Mouse (Mus musculus): ENCODE measurements around the gene Lmod2.

Lmod2 gene

GRCm38 (mm10) chr6:24597500-24597899 is at the start of gene Lmod2:
TSS of gene Lmod2 (plus strand) at chr6:24597762.
- DNase-seq (ENCODE audit: low read depth, low spot score), result no peak

GRCm38 (mm10) chr6:24549801-24550200 is 47.8 kb upstream of the Lmod2 start:
- peak; percentile 78 for DNase-seq (ENCODE audit: low read depth, low spot score)

DNA sequence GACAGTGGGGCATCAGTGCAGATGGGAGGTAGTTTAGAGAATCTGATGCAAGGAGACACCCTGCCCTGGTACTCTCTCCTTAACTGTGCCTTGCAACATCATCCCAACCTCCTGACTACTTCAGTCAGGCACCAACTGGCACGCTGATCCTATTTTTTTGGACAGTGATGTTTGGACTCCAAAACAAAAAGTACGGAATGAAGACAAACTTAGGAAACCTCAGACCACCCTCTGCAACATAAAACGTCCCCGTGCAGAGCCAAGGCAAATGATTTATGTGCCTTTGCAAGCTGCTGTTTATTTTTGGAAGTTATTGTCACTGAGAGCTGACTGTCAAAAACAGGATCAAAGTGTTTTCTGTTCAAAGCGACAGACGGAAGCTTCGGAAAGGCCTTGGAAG is 45.5 kb upstream of the Lmod2 start:
- peak; percentile 38 for DNase-seq (ENCODE audit: low read depth, low spot score)

GRCm38 (mm10) chr6:24554427-24555086 is 43.0 kb upstream of the Lmod2 start:
- no peak for DNase-seq (ENCODE audit: low read depth, low spot score)

DNA sequence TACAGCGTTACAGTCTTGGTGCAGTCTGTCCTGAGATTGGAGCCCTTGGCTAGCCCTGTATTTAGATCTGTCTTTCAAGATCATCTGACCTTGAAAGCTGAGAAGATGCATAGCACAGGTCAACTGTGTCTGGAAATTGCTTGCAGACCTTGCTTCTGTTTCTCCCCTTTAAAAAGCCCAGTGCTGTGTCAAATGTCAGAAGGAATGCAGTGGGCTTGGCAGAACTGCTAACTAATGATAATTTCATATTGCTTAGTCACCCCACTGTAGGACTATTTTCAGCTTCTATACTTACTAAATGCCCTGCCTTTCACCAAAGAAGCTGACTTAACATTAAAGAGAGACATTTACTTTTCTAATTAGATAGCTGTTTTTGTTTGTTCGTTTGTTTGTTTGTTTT is 42.1 kb upstream of the Lmod2 start:
- DNase-seq (ENCODE audit: low read depth, low spot score), result no peak

GRCm38 (mm10) chr6:24564081-24564480 is 33.5 kb upstream of the Lmod2 start:
- DNase-seq (ENCODE audit: low read depth, low spot score), result peak; percentile 80

DNA sequence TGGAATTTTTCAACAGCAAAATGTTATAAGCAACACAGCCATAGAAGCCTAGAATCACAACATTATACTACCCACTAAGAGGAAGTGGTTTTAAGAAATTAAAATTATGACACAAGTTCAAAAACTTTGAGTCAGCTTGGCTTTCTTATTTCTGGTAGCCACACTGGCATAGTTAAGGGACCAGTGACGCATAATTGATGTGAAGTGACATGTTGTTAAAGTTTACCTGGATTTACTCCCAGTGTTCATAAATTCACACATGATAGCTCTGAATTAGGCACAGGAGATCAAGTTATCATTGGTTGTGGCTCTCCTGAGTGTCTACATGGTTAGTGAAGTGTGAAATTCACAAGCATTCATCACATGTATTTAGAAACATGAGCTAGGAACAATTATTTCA is 32.7 kb upstream of the Lmod2 start:
- DNase-seq (ENCODE audit: low read depth, low spot score), result no peak

GRCm38 (mm10) chr6:24568963-24569362 is 28.6 kb upstream of the Lmod2 start:
- peak; percentile 48 for DNase-seq (ENCODE audit: low read depth, low spot score)

GRCm38 (mm10) chr6:24569711-24570110 is 27.9 kb upstream of the Lmod2 start:
- no peak for DNase-seq (ENCODE audit: low read depth, low spot score)

GRCm38 (mm10) chr6:24570278-24570677 is 27.3 kb upstream of the Lmod2 start:
- DNase-seq (ENCODE audit: low read depth, low spot score), result no peak

DNA sequence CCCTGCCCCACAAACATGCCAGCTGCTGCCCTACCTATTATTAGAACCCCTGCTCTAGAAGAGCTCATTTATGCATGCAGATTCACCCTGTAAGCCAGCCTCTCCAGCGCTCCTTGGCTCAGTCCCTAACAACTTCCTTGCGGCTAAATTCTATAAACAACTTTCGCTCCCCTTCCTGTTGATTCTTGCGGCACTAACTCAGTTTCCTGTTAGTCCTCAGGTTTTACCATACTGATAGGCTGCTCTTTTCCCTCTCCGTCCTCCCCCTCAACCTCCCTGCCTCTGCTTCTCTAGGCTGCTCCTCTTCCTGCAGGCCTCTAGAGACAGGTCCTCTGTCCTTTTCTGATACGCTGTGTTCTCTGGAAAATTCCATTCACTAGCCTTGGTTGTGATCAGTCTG is 26.4 kb upstream of the Lmod2 start:
- no peak for DNase-seq (ENCODE audit: low read depth, low spot score)

GRCm38 (mm10) chr6:24572431-24572830 is 25.1 kb upstream of the Lmod2 start:
- DNase-seq (ENCODE audit: low read depth, low spot score), result no peak

DNA sequence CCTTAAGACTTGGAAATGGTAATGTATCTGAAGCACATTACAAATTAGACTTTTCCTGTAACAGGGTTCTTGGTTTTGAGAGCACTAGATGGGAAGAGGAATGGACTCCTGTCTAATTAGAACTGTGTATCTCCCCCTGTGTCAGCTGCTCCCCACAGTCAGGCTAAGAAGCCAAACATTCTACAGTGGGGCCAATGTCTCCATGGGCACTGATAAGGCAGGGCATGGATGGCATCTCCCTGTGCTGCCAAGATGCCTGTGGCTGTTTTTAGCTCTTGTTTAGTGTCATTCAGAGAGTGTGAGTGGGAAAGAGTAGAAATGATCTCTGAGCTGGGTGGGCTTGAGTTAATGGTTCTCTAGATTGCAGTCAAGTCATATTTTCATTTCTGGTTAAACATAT is 24.2 kb upstream of the Lmod2 start:
- no peak for DNase-seq (ENCODE audit: low read depth, low spot score)

- no peak for DNase-seq (ENCODE audit: low read depth, low spot score)
Measured at GRCm38 (mm10) chr6:24583456-24583855, 14.1 kb upstream of the Lmod2 start.

- no peak for DNase-seq (ENCODE audit: low read depth, low spot score)
Measured at GRCm38 (mm10) chr6:24585431-24586310, 11.9 kb upstream of the Lmod2 start.

GRCm38 (mm10) chr6:24586885-24587284 is 10.7 kb upstream of the Lmod2 start:
- DNase-seq (ENCODE audit: low read depth, low spot score), result peak; percentile 50

DNA sequence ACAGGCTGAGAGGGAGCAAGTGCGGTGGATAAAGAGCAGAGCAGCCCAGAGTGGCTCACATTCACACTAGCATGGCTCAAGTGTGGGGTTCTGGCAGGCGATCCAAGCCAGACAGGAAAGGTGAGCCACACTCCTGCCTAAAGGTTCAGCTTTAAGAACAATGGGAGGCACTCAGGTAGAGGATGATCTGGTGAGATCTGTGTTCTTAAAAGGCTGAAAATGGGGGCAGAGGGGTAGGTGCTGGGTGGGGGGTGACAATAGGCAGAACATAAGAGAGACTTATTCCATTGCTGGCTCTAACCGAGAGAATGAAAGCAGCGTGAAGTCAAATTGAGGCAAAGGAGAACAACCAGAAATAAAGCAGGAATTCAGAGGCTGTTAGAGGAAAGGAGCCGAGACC is 7.3 kb upstream of the Lmod2 start:
- DNase-seq (ENCODE audit: low read depth, low spot score), result no peak

DNA sequence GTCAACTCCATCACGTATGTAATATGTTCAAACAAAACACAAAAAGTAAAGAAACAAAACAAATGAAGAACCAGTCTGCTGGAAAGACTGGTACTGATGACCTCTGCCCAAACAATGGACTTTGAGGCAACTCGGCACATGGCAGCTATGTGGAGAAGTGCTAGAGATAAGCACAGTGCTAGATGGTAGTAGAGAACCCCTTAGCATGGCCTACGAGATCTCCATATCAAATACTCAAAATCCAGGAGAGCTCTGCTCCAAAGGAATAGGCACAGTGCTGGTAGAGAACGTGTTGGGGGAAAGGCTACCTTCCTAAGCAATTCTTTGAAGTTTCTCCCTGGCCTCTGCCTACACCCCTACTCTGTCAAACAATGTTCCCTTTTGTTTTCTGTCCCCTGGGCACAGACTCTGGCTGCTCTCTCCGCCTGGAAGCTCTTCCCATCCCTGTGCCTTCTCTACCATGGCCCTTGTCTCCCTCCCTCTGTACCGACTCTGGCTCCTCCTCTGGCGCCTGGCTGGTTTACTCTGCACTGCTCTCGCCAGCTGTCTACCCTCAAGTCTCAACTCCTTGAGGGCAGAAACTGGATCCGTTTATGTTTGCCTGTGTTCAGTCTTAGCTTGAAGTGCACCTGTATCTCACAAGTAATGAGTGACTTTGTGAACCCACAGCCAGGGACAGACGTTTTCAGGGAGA is 5.9 kb upstream of the Lmod2 start:
- no peak for DNase-seq (ENCODE audit: low read depth, low spot score)

- no peak for DNase-seq (ENCODE audit: low read depth, low spot score)
Measured at GRCm38 (mm10) chr6:24599179-24599578, 1.6 kb downstream of the Lmod2 start.

GRCm38 (mm10) chr6:24599639-24600038 is 2.1 kb downstream of the Lmod2 start:
- no peak for DNase-seq (ENCODE audit: low read depth, low spot score)

GRCm38 (mm10) chr6:24600134-24600533 is 2.6 kb downstream of the Lmod2 start:
- no peak for DNase-seq (ENCODE audit: low read depth, low spot score)

DNA sequence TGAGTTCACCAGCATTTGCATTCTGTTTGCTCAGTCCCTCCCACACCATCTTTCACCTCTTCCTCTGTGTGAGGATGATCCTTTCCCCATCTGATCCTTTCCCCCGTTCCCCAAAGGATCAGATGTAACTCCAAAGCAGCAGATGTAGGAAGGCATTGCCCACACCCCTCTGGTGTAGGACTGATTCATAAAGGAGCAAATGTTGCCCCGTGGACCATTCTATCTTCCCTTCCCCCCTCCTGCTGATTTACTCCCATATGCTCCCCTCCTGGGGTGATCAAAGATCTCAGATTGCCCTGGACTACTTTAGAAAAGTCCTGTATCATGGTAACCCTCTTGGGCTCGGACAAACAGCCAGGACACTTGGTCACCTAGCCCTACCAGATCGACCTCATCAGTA is 3.2 kb downstream of the Lmod2 start:
- DNase-seq (ENCODE audit: low read depth, low spot score), result peak; percentile 19

All from brain, adult 2 months (tissue).